In the genomic region with DNA sequence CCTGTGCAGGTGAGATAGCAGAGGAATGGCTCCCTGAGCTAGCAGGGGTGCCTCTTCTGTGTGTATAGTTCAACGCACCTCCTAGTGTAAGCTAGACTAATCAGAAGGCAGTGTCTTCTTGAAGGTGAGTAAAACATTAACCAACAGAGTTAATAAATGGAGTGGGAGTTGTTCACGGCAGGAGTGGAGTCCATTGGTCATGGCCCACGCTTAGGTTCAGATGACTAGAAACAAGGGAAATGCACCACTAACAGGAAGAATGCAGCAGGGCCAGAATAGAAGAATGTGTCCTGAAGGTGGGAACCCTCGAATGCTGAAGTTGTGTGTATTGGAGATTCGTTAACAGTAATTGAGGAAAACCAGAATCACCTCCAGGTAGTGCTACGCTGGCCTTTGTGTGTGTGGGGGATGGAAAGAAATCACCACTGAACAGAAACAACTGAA, we compare ENCODE assay signal across 18 mouse cellular contexts. TPM values are rescaled to one million over a fixed set of nuclear protein-coding genes. Genes with fewer than 3 reads are reported as not detected.
A peak's percentile ranks its signal among the peaks of the same experiment; 100 is the strongest.
DNase-seq lines count a peak whose midpoint lies in the region; ATAC-seq and TF ChIP-seq lines count a peak whose summit lies in the region.
"Had no signal": no experiment of that assay in that cellular context is flagged by ENCODE, and none has a peak within 500 bp of the region (broad histone marks: within the 10 kb centered on the region; RNA-seq: fewer than 3 reads in every experiment).

No protein-coding gene starts in this region.

- H3K4me2 ChIP-seq in intestine, embryonic 15.5 days (replicated peaks): peak overlapping the region; percentile 45
- peak overlapping the region; percentile 53 for H3K4me2 ChIP-seq in liver, postnatal 0 days (ENCODE audit: low read depth, low read length)
- no peak overlapping the region for H3K4me2 ChIP-seq in forebrain, embryonic 15.5 days (replicated peaks)
- H3K4me2 ChIP-seq in hindbrain, embryonic 12.5 days (replicated peaks): no peak overlapping the region
- H3K4me2 ChIP-seq: embryonic facial prominence, embryonic 12.5 days; forebrain, embryonic 13.5 days; heart, embryonic 15.5 days; lung, embryonic 15.5 days; neural tube, embryonic 13.5 days had no signal

- ATAC-seq in intestine, embryonic 15.5 days: peak; percentile 88
- ATAC-seq in liver, postnatal 0 days: peak; percentile 79
- ATAC-seq in forebrain, embryonic 15.5 days (replicated peaks): no peak
- ATAC-seq in hindbrain, embryonic 12.5 days (ENCODE audit: low FRiP score): no peak
- ATAC-seq: forebrain, embryonic 13.5 days; midbrain, embryonic 16.5 days had no signal

- H3K4me3 ChIP-seq in intestine, embryonic 15.5 days (replicated peaks): 0 out of 2 replicates have a peak overlapping the region, but pooled peaks have one; percentile 2
- peak overlapping the region; percentile 24 for H3K4me3 ChIP-seq in liver, postnatal 0 days (ENCODE audit: low read depth, low read length)
- no peak overlapping the region for H3K4me3 ChIP-seq in forebrain, embryonic 15.5 days
- H3K4me3 ChIP-seq in hindbrain, embryonic 12.5 days: no peak overlapping the region
- H3K4me3 ChIP-seq: embryonic facial prominence, embryonic 12.5 days; forebrain, embryonic 13.5 days; heart, embryonic 15.5 days; lung, embryonic 15.5 days; neural tube, embryonic 13.5 days had no signal

- intact Hi-C loops in heart, postnatal 25 days (cut with DNase I): loop anchor here (2.0 to 5.0 kb wide), 2 partner anchors 26 to 63 kb away; no protein-coding TSS in a partner anchor

- TF ChIP-seq EP300 in liver, postnatal 0 days (IDR thresholded peaks at IDR 0.05; ENCODE audit: low read depth): no peak

- WGBS in intestine, embryonic 15.5 days: 56% methylated on average over 6 of the region's 6 CpGs
- 64% methylated on average over 6 of the region's 6 CpGs for WGBS in liver, postnatal 0 days (ENCODE audit: insufficient replicate concordance)
- 77% methylated on average over 6 of the region's 6 CpGs for WGBS in forebrain, embryonic 15.5 days
- WGBS in hindbrain, embryonic 12.5 days: 85% methylated on average over 6 of the region's 6 CpGs

- TF ChIP-seq CTCF in liver, postnatal 0 days (IDR thresholded peaks at IDR 0.05; ENCODE audit: low read depth): no peak

- peak; percentile 55 for DNase-seq in heart, adult 11 months
- DNase-seq in heart, postnatal 25 days (ENCODE audit: low spot score): no peak
- peak; percentile 51 for DNase-seq in kidney, postnatal 10 days
- peak; percentile 32 for DNase-seq in liver, postnatal 0 days
- DNase-seq in cerebellum, adult 8-10 months: no peak
- DNase-seq: cerebellum, adult 9-10 months; gastrocnemius, postnatal 10 days; right cerebral cortex, adult 18-20 months had no signal

- no peaks in the 10 kb centered on the region for H3K4me1 ChIP-seq in intestine, embryonic 15.5 days (replicated peaks)
- peaks cover 35% of the 10 kb centered on the region for H3K4me1 ChIP-seq in liver, postnatal 0 days (ENCODE audit: insufficient read depth)
- peaks cover 38% of the 10 kb centered on the region for H3K4me1 ChIP-seq in forebrain, embryonic 15.5 days
- H3K4me1 ChIP-seq in hindbrain, embryonic 12.5 days: peaks cover 13% of the 10 kb centered on the region
- H3K4me1 ChIP-seq: embryonic facial prominence, embryonic 12.5 days had no signal

- H3K27me3 ChIP-seq in intestine, embryonic 15.5 days (replicated peaks): no peaks in the 10 kb centered on the region
- no peaks in the 10 kb centered on the region for H3K27me3 ChIP-seq in liver, postnatal 0 days (ENCODE audit: insufficient read depth, low read length)
- no peaks in the 10 kb centered on the region for H3K27me3 ChIP-seq in forebrain, embryonic 15.5 days
- no peaks in the 10 kb centered on the region for H3K27me3 ChIP-seq in hindbrain, embryonic 12.5 days
- H3K27me3 ChIP-seq: embryonic facial prominence, embryonic 12.5 days; forebrain, embryonic 13.5 days; heart, embryonic 15.5 days; lung, embryonic 15.5 days; neural tube, embryonic 13.5 days had no signal

- no peaks in the 10 kb centered on the region for H3K9me3 ChIP-seq in intestine, embryonic 15.5 days
- H3K9me3 ChIP-seq in liver, postnatal 0 days (ENCODE audit: low read length): no peaks in the 10 kb centered on the region
- no peaks in the 10 kb centered on the region for H3K9me3 ChIP-seq in forebrain, embryonic 15.5 days
- H3K9me3 ChIP-seq in hindbrain, embryonic 12.5 days (replicated peaks): no peaks in the 10 kb centered on the region
- H3K9me3 ChIP-seq: embryonic facial prominence, embryonic 12.5 days; forebrain, embryonic 13.5 days; heart, embryonic 15.5 days; lung, embryonic 15.5 days; neural tube, embryonic 13.5 days had no signal

- H3K27ac ChIP-seq in intestine, embryonic 15.5 days: peak overlapping the region; percentile 70
- peak overlapping the region; percentile 83 for H3K27ac ChIP-seq in liver, postnatal 0 days (ENCODE audit: low read depth)
- H3K27ac ChIP-seq in forebrain, embryonic 15.5 days (replicated peaks): no peak overlapping the region
- no peak overlapping the region for H3K27ac ChIP-seq in hindbrain, embryonic 12.5 days
- H3K27ac ChIP-seq: embryonic facial prominence, embryonic 12.5 days; forebrain, embryonic 13.5 days; heart, embryonic 15.5 days; lung, embryonic 15.5 days; neural tube, embryonic 13.5 days had no signal

- H3K9ac ChIP-seq in intestine, embryonic 15.5 days: no peak overlapping the region
- H3K9ac ChIP-seq in liver, postnatal 0 days (replicated peaks): peak overlapping the region; percentile 60
- no peak overlapping the region for H3K9ac ChIP-seq in forebrain, embryonic 15.5 days (replicated peaks)
- H3K9ac ChIP-seq in hindbrain, embryonic 12.5 days: no peak overlapping the region
- H3K9ac ChIP-seq: embryonic facial prominence, embryonic 12.5 days; forebrain, embryonic 13.5 days; heart, embryonic 15.5 days; lung, embryonic 15.5 days; neural tube, embryonic 13.5 days had no signal

- peaks cover 11% of the 10 kb centered on the region for H3K36me3 ChIP-seq in intestine, embryonic 15.5 days
- peaks cover 22% of the 10 kb centered on the region for H3K36me3 ChIP-seq in liver, postnatal 0 days (replicated peaks; ENCODE audit: insufficient read depth, low read length)
- H3K36me3 ChIP-seq in forebrain, embryonic 15.5 days: peaks cover 23% of the 10 kb centered on the region
- H3K36me3 ChIP-seq in hindbrain, embryonic 12.5 days: peaks cover 16% of the 10 kb centered on the region

RNA-seq across cellular contexts. Expression of gene Zkscan1, which starts 4.2 kb away (rescaled TPM):
- total RNA-seq in heart, postnatal 25 days (2021): 10 to 100 TPM; 14.3 to 16.2 TPM
- 13.7 and 15.0 TPM in 2 replicates for polyA plus RNA-seq in intestine, embryonic 15.5 days (2015; fragmentation: Nextera tagmentation; extraction: Ambion mirVana)
- polyA plus RNA-seq in liver, postnatal 0 days (2015; fragmentation: Nextera tagmentation; extraction: Ambion mirVana): 3.5 and 4.2 TPM in 2 replicates
- polyA plus RNA-seq in forebrain, embryonic 15.5 days (2015; fragmentation: Nextera tagmentation; extraction: Ambion mirVana): 27.8 and 28.0 TPM in 2 replicates
- 37.3 and 41.7 TPM in 2 replicates for polyA plus RNA-seq in hindbrain, embryonic 12.5 days (2016; fragmentation: Nextera tagmentation; extraction: Ambion mirVana)

RNA-seq across cellular contexts. Expression of gene Zscan21, which starts 27.6 kb away (rescaled TPM):
- total RNA-seq in heart, postnatal 25 days (2021): 10 to 100 TPM; 10.5 to 13.2 TPM
- polyA plus RNA-seq in intestine, embryonic 15.5 days (2015; fragmentation: Nextera tagmentation; extraction: Ambion mirVana): 43.3 and 45.9 TPM in 2 replicates
- 10.3 and 12.3 TPM in 2 replicates for polyA plus RNA-seq in liver, postnatal 0 days (2015; fragmentation: Nextera tagmentation; extraction: Ambion mirVana)
- 113 and 118 TPM in 2 replicates for polyA plus RNA-seq in forebrain, embryonic 15.5 days (2015; fragmentation: Nextera tagmentation; extraction: Ambion mirVana)
- 93.8 and 95.8 TPM in 2 replicates for polyA plus RNA-seq in hindbrain, embryonic 12.5 days (2016; fragmentation: Nextera tagmentation; extraction: Ambion mirVana)

RNA-seq across cellular contexts. Expression of gene Smok3c, which starts 36.1 kb away (rescaled TPM):
- total RNA-seq in heart, postnatal 25 days (2021): not detected
- not detected in 2 replicates for polyA plus RNA-seq in intestine, embryonic 15.5 days (2015; fragmentation: Nextera tagmentation; extraction: Ambion mirVana)
- not detected in 2 replicates for polyA plus RNA-seq in liver, postnatal 0 days (2015; fragmentation: Nextera tagmentation; extraction: Ambion mirVana)
- not detected in 2 replicates for polyA plus RNA-seq in forebrain, embryonic 15.5 days (2015; fragmentation: Nextera tagmentation; extraction: Ambion mirVana)
- not detected in 2 replicates for polyA plus RNA-seq in hindbrain, embryonic 12.5 days (2016; fragmentation: Nextera tagmentation; extraction: Ambion mirVana)
- total RNA-seq: gastrocnemius, postnatal 10 days; left cerebral cortex, adult 8-10 months had no signal
- polyA plus RNA-seq: embryonic facial prominence, embryonic 12.5 days; forebrain, embryonic 13.5 days; heart, embryonic 15.5 days; lung, embryonic 15.5 days; midbrain, embryonic 16.5 days; neural tube, embryonic 13.5 days had no signal

Comparison
In these comparisons a context has a peak if more than half of its experiments do, and no peak if none do; other contexts are left out.
1. DNase-seq: peak in heart, adult 11 months (single experiment), kidney, postnatal 10 days (single experiment) and liver, postnatal 0 days (single experiment); none in heart, postnatal 25 days (single experiment) and cerebellum, adult 8-10 months (single experiment).
2. ATAC-seq: peak in intestine, embryonic 15.5 days (single experiment) and liver, postnatal 0 days (single experiment); none in forebrain, embryonic 15.5 days (single experiment) and hindbrain, embryonic 12.5 days (single experiment).
3. H3K27ac ChIP-seq: peak in intestine, embryonic 15.5 days (single experiment) and liver, postnatal 0 days (single experiment); none in forebrain, embryonic 15.5 days (single experiment) and hindbrain, embryonic 12.5 days (single experiment).
4. H3K4me2 ChIP-seq: peak in intestine, embryonic 15.5 days (single experiment) and liver, postnatal 0 days (single experiment); none in forebrain, embryonic 15.5 days (single experiment) and hindbrain, embryonic 12.5 days (single experiment).
5. H3K4me3 ChIP-seq: peak in intestine, embryonic 15.5 days (single experiment) and liver, postnatal 0 days (single experiment); none in forebrain, embryonic 15.5 days (single experiment) and hindbrain, embryonic 12.5 days (single experiment).